Mouse (Mus musculus): ENCODE measurements around the gene Dcaf5. TPM values are rescaled to one million over a fixed set of nuclear protein-coding genes. Genes with fewer than 3 reads are reported as not detected.

The Dcaf5 gene
- polyA plus RNA-seq, 1 experiment: 97.1 TPM

- TF ChIP-seq POLR2A (IDR thresholded peaks at IDR 0.05; ENCODE audit: control insufficient read depth, low read depth, low read length) (no peak), CTCF (IDR thresholded peaks at IDR 0.05; ENCODE audit: control insufficient read depth, insufficient read depth, insufficient replicate concordance, low read depth, low read length) (no peak)
- Histone ChIP-seq H3K4me3 (ENCODE audit: control insufficient read depth, low read depth, low read length) (no peak overlapping the region), H3K4me1 (ENCODE audit: control insufficient read depth, insufficient read depth, low read length) (no peaks in the 10 kb centered on the region), H3K27me3 (ENCODE audit: control insufficient read depth, insufficient read depth, low read length) (no peaks in the 10 kb centered on the region), H3K27ac (ENCODE audit: control insufficient read depth, insufficient read depth, low read depth, low read length) (no peak overlapping the region), H3K36me3 (ENCODE audit: control insufficient read depth, insufficient read depth, low read length) (no peaks in the 10 kb centered on the region; the same call in 1 of the 2 replicates)
Observed at GRCm38 (mm10) chr12:80375721-80376120, 60.7 kb downstream of the Dcaf5 start.

- Histone ChIP-seq H3K36me3 (ENCODE audit: control insufficient read depth, insufficient read depth, low read length) (no peaks in the 10 kb centered on the region; the same call in 1 of the 2 replicates), H3K4me3 (ENCODE audit: control insufficient read depth, low read depth, low read length) (no peak overlapping the region), H3K27me3 (ENCODE audit: control insufficient read depth, insufficient read depth, low read length) (no peaks in the 10 kb centered on the region), H3K27ac (ENCODE audit: control insufficient read depth, insufficient read depth, low read depth, low read length) (no peak overlapping the region), H3K4me1 (ENCODE audit: control insufficient read depth, insufficient read depth, low read length) (no peaks in the 10 kb centered on the region)
- TF ChIP-seq POLR2A (IDR thresholded peaks at IDR 0.05; ENCODE audit: control insufficient read depth, low read depth, low read length): no peak
- TF ChIP-seq CTCF (IDR thresholded peaks at IDR 0.05; ENCODE audit: control insufficient read depth, insufficient read depth, insufficient replicate concordance, low read depth, low read length): no peak
Observed at GRCm38 (mm10) chr12:80374736-80375135, 61.7 kb downstream of the Dcaf5 start.

GRCm38 (mm10) chr12:80372946-80373345, 63.5 kb downstream of the Dcaf5 start:
- no peaks in the 10 kb centered on the region; the same call in 1 of the 2 replicates for H3K36me3 ChIP-seq (ENCODE audit: control insufficient read depth, insufficient read depth, low read length)
- H3K4me3 ChIP-seq (ENCODE audit: control insufficient read depth, low read depth, low read length): no peak overlapping the region
- H3K27me3 ChIP-seq (ENCODE audit: control insufficient read depth, insufficient read depth, low read length): no peaks in the 10 kb centered on the region
- no peak overlapping the region for H3K27ac ChIP-seq (ENCODE audit: control insufficient read depth, insufficient read depth, low read depth, low read length)
- TF ChIP-seq POLR2A (IDR thresholded peaks at IDR 0.05; ENCODE audit: control insufficient read depth, low read depth, low read length) (no peak), CTCF (IDR thresholded peaks at IDR 0.05; ENCODE audit: control insufficient read depth, insufficient read depth, insufficient replicate concordance, low read depth, low read length) (no peak)
- H3K4me1 ChIP-seq (ENCODE audit: control insufficient read depth, insufficient read depth, low read length): no peaks in the 10 kb centered on the region

- TF ChIP-seq CTCF (IDR thresholded peaks at IDR 0.05; ENCODE audit: control insufficient read depth, insufficient read depth, insufficient replicate concordance, low read depth, low read length) (no peak), POLR2A (IDR thresholded peaks at IDR 0.05; ENCODE audit: control insufficient read depth, low read depth, low read length) (no peak)
- H3K27me3 ChIP-seq (ENCODE audit: control insufficient read depth, insufficient read depth, low read length): no peaks in the 10 kb centered on the region
- H3K27ac ChIP-seq (ENCODE audit: control insufficient read depth, insufficient read depth, low read depth, low read length): no peak overlapping the region
- no peaks in the 10 kb centered on the region for H3K4me1 ChIP-seq (ENCODE audit: control insufficient read depth, insufficient read depth, low read length)
- no peak overlapping the region for H3K4me3 ChIP-seq (ENCODE audit: control insufficient read depth, low read depth, low read length)
- no peaks in the 10 kb centered on the region; the same call in 1 of the 2 replicates for H3K36me3 ChIP-seq (ENCODE audit: control insufficient read depth, insufficient read depth, low read length)
Observed at GRCm38 (mm10) chr12:80367227-80367626, 69.2 kb downstream of the Dcaf5 start.

- H3K36me3 ChIP-seq (ENCODE audit: control insufficient read depth, insufficient read depth, low read length): no peaks in the 10 kb centered on the region; the same call in 1 of the 2 replicates
- no peaks in the 10 kb centered on the region for H3K27me3 ChIP-seq (ENCODE audit: control insufficient read depth, insufficient read depth, low read length)
- H3K4me3 ChIP-seq (ENCODE audit: control insufficient read depth, low read depth, low read length): no peak overlapping the region
- no peak overlapping the region for H3K27ac ChIP-seq (ENCODE audit: control insufficient read depth, insufficient read depth, low read depth, low read length)
- TF ChIP-seq CTCF (IDR thresholded peaks at IDR 0.05; ENCODE audit: control insufficient read depth, insufficient read depth, insufficient replicate concordance, low read depth, low read length): no peak
- no peaks in the 10 kb centered on the region for H3K4me1 ChIP-seq (ENCODE audit: control insufficient read depth, insufficient read depth, low read length)
Observed at GRCm38 (mm10) chr12:80366004-80366480, 70.4 kb downstream of the Dcaf5 start.

GRCm38 (mm10) chr12:80365345-80365744, 71.1 kb downstream of the Dcaf5 start:
- TF ChIP-seq CTCF (IDR thresholded peaks at IDR 0.05; ENCODE audit: control insufficient read depth, insufficient read depth, insufficient replicate concordance, low read depth, low read length): no peak
- TF ChIP-seq POLR2A (IDR thresholded peaks at IDR 0.05; ENCODE audit: control insufficient read depth, low read depth, low read length): no peak
- Histone ChIP-seq H3K4me1 (ENCODE audit: control insufficient read depth, insufficient read depth, low read length) (no peaks in the 10 kb centered on the region), H3K27ac (ENCODE audit: control insufficient read depth, insufficient read depth, low read depth, low read length) (no peak overlapping the region), H3K4me3 (ENCODE audit: control insufficient read depth, low read depth, low read length) (no peak overlapping the region), H3K27me3 (ENCODE audit: control insufficient read depth, insufficient read depth, low read length) (no peaks in the 10 kb centered on the region), H3K36me3 (ENCODE audit: control insufficient read depth, insufficient read depth, low read length) (no peaks in the 10 kb centered on the region; the same call in 1 of the 2 replicates)

GRCm38 (mm10) chr12:80361655-80362054, 74.7 kb downstream of the Dcaf5 start:
- Histone ChIP-seq H3K27ac (ENCODE audit: control insufficient read depth, insufficient read depth, low read depth, low read length) (no peak overlapping the region), H3K27me3 (ENCODE audit: control insufficient read depth, insufficient read depth, low read length) (no peaks in the 10 kb centered on the region), H3K4me3 (ENCODE audit: control insufficient read depth, low read depth, low read length) (no peak overlapping the region), H3K4me1 (ENCODE audit: control insufficient read depth, insufficient read depth, low read length) (no peaks in the 10 kb centered on the region), H3K36me3 (ENCODE audit: control insufficient read depth, insufficient read depth, low read length) (no peaks in the 10 kb centered on the region)
- no peak for TF ChIP-seq CTCF (IDR thresholded peaks at IDR 0.05; ENCODE audit: control insufficient read depth, insufficient read depth, insufficient replicate concordance, low read depth, low read length)
- TF ChIP-seq POLR2A (IDR thresholded peaks at IDR 0.05; ENCODE audit: control insufficient read depth, low read depth, low read length): no peak

- Histone ChIP-seq H3K36me3 (ENCODE audit: control insufficient read depth, insufficient read depth, low read length) (no peaks in the 10 kb centered on the region), H3K27me3 (ENCODE audit: control insufficient read depth, insufficient read depth, low read length) (no peaks in the 10 kb centered on the region), H3K27ac (ENCODE audit: control insufficient read depth, insufficient read depth, low read depth, low read length) (no peak overlapping the region), H3K4me3 (ENCODE audit: control insufficient read depth, low read depth, low read length) (no peak overlapping the region), H3K4me1 (ENCODE audit: control insufficient read depth, insufficient read depth, low read length) (no peaks in the 10 kb centered on the region)
- TF ChIP-seq CTCF (IDR thresholded peaks at IDR 0.05; ENCODE audit: control insufficient read depth, insufficient read depth, insufficient replicate concordance, low read depth, low read length): no peak
- TF ChIP-seq POLR2A (IDR thresholded peaks at IDR 0.05; ENCODE audit: control insufficient read depth, low read depth, low read length): no peak
Observed at GRCm38 (mm10) chr12:80360321-80360720, 76.1 kb downstream of the Dcaf5 start.
